Mouse (Mus musculus): ENCODE measurements around the gene Casp3.

- TF ChIP-seq CTCF (IDR thresholded peaks at IDR 0.05; ENCODE audit: low read depth) (no peak), EP300 (IDR thresholded peaks at IDR 0.05; ENCODE audit: low read depth) (no peak)
These were observed 8.1 kb downstream of the Casp3 start for GRCm38 (mm10) chr8:46625166-46625565.
